Mouse (Mus musculus): ENCODE measurements around the gene Olfr220. TPM values are rescaled to one million over a fixed set of nuclear protein-coding genes. Genes with fewer than 3 reads are reported as not detected.

The Olfr220 gene
- total RNA-seq (2023), result not detected

GRCm38 (mm10) chr1:174441782-174442181 lies at the start of gene Olfr220:
Olfr220 (plus strand) TSS chr1:174442082.

GRCm38 (mm10) chr1:174423764-174424163 lies 18.1 kb upstream of the Olfr220 start, which contains the start of gene Olfr414:
Olfr414 (plus strand) TSS chr1:174424064.

Other genes starting within 250 kb of the Olfr220 start
- gene Olfr419, start 190.0 kb upstream of the Olfr220 start, total RNA-seq (2023), result not detected
- not detected for gene Mptx1, start 111.6 kb upstream of the Olfr220 start, total RNA-seq (2023)
- not detected for gene Olfr417, start 77.0 kb upstream of the Olfr220 start, total RNA-seq (2023)
- not detected for gene Olfr248, start 51.0 kb upstream of the Olfr220 start, total RNA-seq (2023)
- not detected for gene Olfr414, start 18.0 kb upstream of the Olfr220 start, total RNA-seq (2023)
- not detected for gene Fmn2, start 59.7 kb downstream of the Olfr220 start, total RNA-seq (2023)